ENCODE assay signal across 9 mouse cellular contexts in the genomic region with DNA sequence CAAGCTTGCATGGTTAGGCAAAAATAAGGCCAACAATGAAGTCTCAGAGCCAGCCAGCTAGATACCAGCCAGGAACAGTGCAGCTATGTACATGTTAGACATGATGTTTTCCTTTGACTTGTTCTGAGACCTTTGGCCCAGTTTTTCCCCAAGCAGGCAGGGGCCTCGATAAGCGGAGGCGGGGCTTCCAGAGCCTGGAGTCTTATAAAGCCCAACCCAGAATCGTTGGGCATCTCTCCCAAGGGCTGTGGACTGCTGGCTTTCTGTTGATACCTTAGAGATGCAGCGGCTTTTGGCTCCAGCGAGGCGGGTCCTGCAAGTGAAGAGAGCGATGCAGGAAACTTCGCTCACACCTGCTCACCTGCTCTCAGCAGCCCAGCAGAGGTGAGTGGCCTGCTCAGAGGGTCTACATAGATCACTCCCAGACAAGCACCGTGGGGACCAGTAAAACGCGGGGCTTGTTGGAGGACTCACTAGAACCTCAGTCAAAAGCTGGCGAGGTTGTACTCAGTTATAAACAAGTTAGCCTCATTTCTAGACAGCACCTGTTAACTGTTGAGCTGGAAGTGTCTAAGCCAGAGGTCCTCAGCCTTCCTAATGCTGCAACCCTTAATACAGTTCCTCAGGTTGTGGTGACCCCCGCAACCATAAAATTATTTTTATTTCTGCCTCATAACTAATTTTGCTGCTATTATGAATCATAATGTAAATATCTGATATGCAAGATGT. TPM values are rescaled to one million over a fixed set of nuclear protein-coding genes. Genes with fewer than 3 reads are reported as not detected.
DNase-seq lines count a peak whose midpoint lies in the region; ATAC-seq lines count a peak whose summit lies in the region.
"Had no signal": no experiment of that assay in that cellular context is flagged by ENCODE, and none has a peak within 500 bp of the region (broad histone marks: within the 10 kb centered on the region; RNA-seq: fewer than 3 reads in every experiment).

A gene (plus strand): TSS at position 232 of the 729 bp plus-strand sequence.

- H3K27ac ChIP-seq in forebrain, embryonic 12.5 days, result no peak within 1 kb of the TSS
- no peak within 1 kb of the TSS for H3K27ac ChIP-seq in midbrain, embryonic 11.5 days (ENCODE audit: low read depth, low read length)

- H3K4me2 ChIP-seq in forebrain, embryonic 12.5 days, result no peak within 1 kb of the TSS
- H3K4me2 ChIP-seq in midbrain, embryonic 11.5 days, result no peak within 1 kb of the TSS

- H3K9me3 ChIP-seq in forebrain, embryonic 12.5 days, result no peaks in the 10 kb centered on the region
- no peaks in the 10 kb centered on the region for H3K9me3 ChIP-seq in midbrain, embryonic 11.5 days (ENCODE audit: control insufficient read depth, low read length)

- DNase-seq in layer of hippocampus, postnatal 14 days (ENCODE audit: low spot score in 2 of 2), result no peak
- DNase-seq in layer of hippocampus, postnatal 36 days, result no peak
- DNase-seq in heart, postnatal 25 days (ENCODE audit: low spot score), result peak; percentile 54
- DNase-seq in kidney, postnatal 4 days, result peak; percentile 68 to 81
- no peak for DNase-seq in midbrain, embryonic 11.5 days (ENCODE audit: low spot score, missing footprints)
- peak; percentile 20 to 22 for DNase-seq in thymus, adult 18-20 months

- H3K4me1 ChIP-seq in forebrain, embryonic 12.5 days, result peaks cover 5% of the 10 kb centered on the region; the same call in 1 of the 2 replicates
- no peaks in the 10 kb centered on the region for H3K4me1 ChIP-seq in midbrain, embryonic 11.5 days (ENCODE audit: control insufficient read depth, insufficient read depth, low read length)

- H3K9ac ChIP-seq in forebrain, embryonic 12.5 days, result no peak within 1 kb of the TSS
- no peak within 1 kb of the TSS for H3K9ac ChIP-seq in midbrain, embryonic 11.5 days (ENCODE audit: low read length)

- no peak within 1 kb of the TSS for H3K4me3 ChIP-seq in forebrain, embryonic 12.5 days (replicated peaks)
- no peak within 1 kb of the TSS for H3K4me3 ChIP-seq in midbrain, embryonic 11.5 days (ENCODE audit: low read depth, low read length)

- H3K36me3 ChIP-seq in forebrain, embryonic 12.5 days (replicated peaks), result no peaks in the 10 kb centered on the region
- H3K36me3 ChIP-seq in midbrain, embryonic 11.5 days (ENCODE audit: control insufficient read depth, insufficient read depth, low read length), result no peaks in the 10 kb centered on the region

- whole genome bisulfite sequencing in forebrain, embryonic 12.5 days, result 60% methylated on average over 14 of the region's 14 CpGs
- 62% methylated on average over 14 of the region's 14 CpGs for WGBS in midbrain, embryonic 11.5 days

- peak; percentile 30; the same call in 1 of the 2 replicates for ATAC-seq in forebrain, embryonic 12.5 days (ENCODE audit: low FRiP score)
- ATAC-seq in midbrain, embryonic 11.5 days (ENCODE audit: low FRiP score), result peak; percentile 38; the same call in 1 of the 2 replicates
- ATAC-seq in monocyte, adult 5-6 weeks (replicated peaks; ENCODE audit: insufficient number of reproducible peaks, low FRiP score, low TSS enrichment, poor library complexity, severe bottlenecking), result no peak

- intact Hi-C loops in heart, postnatal 25 days (cut with DNase I), result no loop called here

- no peaks in the 10 kb centered on the region for H3K27me3 ChIP-seq in forebrain, embryonic 12.5 days
- H3K27me3 ChIP-seq in midbrain, embryonic 11.5 days (ENCODE audit: control insufficient read depth, insufficient read depth, low read length), result no peaks in the 10 kb centered on the region

RNA-seq across cellular contexts. Expression of the gene that starts here (rescaled TPM):
- 10 to 100 TPM; 10.4 to 13.7 TPM for total RNA-seq in layer of hippocampus, postnatal 14 days (2021)
- 1 to 10 TPM; 8.9 to 9.9 TPM for total RNA-seq in layer of hippocampus, postnatal 36 days (2021)
- polyA plus RNA-seq in forebrain, embryonic 12.5 days (2016; fragmentation: Nextera tagmentation; extraction: Ambion mirVana), result 0.94 and 1.3 TPM in 2 replicates
- 10 to 100 TPM; 12.7 to 14.3 TPM for total RNA-seq in heart, postnatal 25 days (2021)
- polyA plus RNA-seq in midbrain, embryonic 11.5 days (2014; fragmentation: Nextera tagmentation; extraction: Ambion mirVana), result 4.3 and 5.7 TPM in 2 replicates
- total RNA-seq in monocyte, adult 5-6 weeks (2017), result not detected in 3 replicates
- total RNA-seq: ES-E14 had no signal

Comparison
In these comparisons a context has a peak if more than half of its experiments do, and no peak if none do; other contexts are left out.
1. DNase-seq: peak in heart, postnatal 25 days (single experiment), kidney, postnatal 4 days (2 of 2) and thymus, adult 18-20 months (2 of 2); none in layer of hippocampus, postnatal 14 days (0 of 2), layer of hippocampus, postnatal 36 days (0 of 2) and midbrain, embryonic 11.5 days (single experiment).